Mouse (Mus musculus) G1E (cell line): ENCODE measurements around the gene Mgat1.

ENCODE experiments used
- CTCF ChIP-seq: IDR thresholded peaks from 2 replicates; pipeline ENCODE4 v1.5.1; 2012; ENCODE audit warnings: low read depth, low read length, inconsistent platforms, mixed read lengths
- GATA1 ChIP-seq: IDR thresholded peaks from 2 replicates; pipeline ENCODE4 v1.6.1; 2012; ENCODE audit warnings: borderline replicate concordance, low read length, inconsistent platforms, mixed read lengths

DNA sequence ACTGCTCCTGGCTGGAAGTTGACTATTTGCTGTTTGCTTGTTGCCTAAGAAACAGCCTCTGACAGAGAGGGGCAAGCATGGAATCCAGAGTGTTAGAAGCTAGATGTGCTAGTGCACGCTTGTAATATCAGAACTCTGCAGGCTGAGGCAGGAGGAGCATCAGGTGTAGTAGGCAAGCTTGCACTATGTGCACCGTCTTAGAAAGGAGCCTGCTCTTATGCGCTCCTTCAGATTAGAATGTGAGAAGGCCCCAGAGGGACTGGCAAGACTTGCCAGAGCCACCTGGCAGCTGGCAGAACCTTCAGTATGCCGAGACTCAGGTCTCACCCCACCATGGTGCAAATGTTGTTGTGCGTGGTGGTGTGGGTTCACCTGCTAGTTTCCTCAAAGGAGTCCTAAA lies 8.1 kb downstream of the Mgat1 start:
- TF ChIP-seq CTCF, result no peak
- TF ChIP-seq GATA1, result no peak
